Mouse (Mus musculus): ENCODE measurements around the gene Kif12. TPM values are rescaled to one million over a fixed set of nuclear protein-coding genes. Genes with fewer than 3 reads are reported as not detected.

Gene Kif12
- total RNA-seq, 1 experiment = not detected

GRCm38 (mm10) chr4:63170061-63170460, 1.9 kb downstream of the Kif12 start:
- Histone ChIP-seq H3K36me3 (ENCODE audit: control insufficient read depth, insufficient read depth, low read length, poor library complexity, severe bottlenecking) (no peaks in the 10 kb centered on the region), H3K27ac (ENCODE audit: insufficient read depth, low read depth, low read length, poor library complexity, severe bottlenecking) (no peak overlapping the region), H3K4me3 (ENCODE audit: insufficient read depth in 1 of 2, low read depth in 1 of 2, low read length in 2 of 2, poor library complexity in 1 of 2, severe bottlenecking in 1 of 2) (no peak overlapping the region), H3K9ac (ENCODE audit: insufficient read depth, low read depth, low read length, poor library complexity, severe bottlenecking) (no peak overlapping the region), H3K4me1 (ENCODE audit: control insufficient read depth in 2 of 2, insufficient read depth in 2 of 2, low read length in 2 of 2, poor library complexity in 1 of 2) (no peaks in the 10 kb centered on the region), H3K9me3 (ENCODE audit: control insufficient read depth, insufficient read depth, low read depth, low read length) (no peaks in the 10 kb centered on the region)
- TF ChIP-seq MAFK (IDR thresholded peaks at IDR 0.05; ENCODE audit: insufficient read depth, low read depth, low read length) (no peak), ZNF384 (IDR thresholded peaks at IDR 0.05; ENCODE audit: low read depth, low read length) (no peak), HCFC1 (IDR thresholded peaks at IDR 0.05; ENCODE audit: borderline replicate concordance, insufficient read depth, low read length) (no peak), CHD2 (IDR thresholded peaks at IDR 0.05; ENCODE audit: low read depth, low read length) (no peak), ZC3H11A (IDR thresholded peaks at IDR 0.05; ENCODE audit: borderline replicate concordance, low read depth, low read length) (no peak)
- DNase-seq (ENCODE audit: low read depth, low spot score) = no peak
- in situ Hi-C loops (cut with MboI; ENCODE audit: low sequenced_read_pairs in 2 of 2, unreplicated experiment in 2 of 2) = no loop called here

GRCm38 (mm10) chr4:63166323-63166722, 5.6 kb downstream of the Kif12 start:
- H3K9me3 ChIP-seq (ENCODE audit: control insufficient read depth, insufficient read depth, low read depth, low read length) = no peaks in the 10 kb centered on the region
- H3K27ac ChIP-seq (ENCODE audit: insufficient read depth, low read depth, low read length, poor library complexity, severe bottlenecking) = no peak overlapping the region
- no peaks in the 10 kb centered on the region for H3K36me3 ChIP-seq (ENCODE audit: control insufficient read depth, insufficient read depth, low read length, poor library complexity, severe bottlenecking)
- in situ Hi-C loops (cut with MboI; ENCODE audit: low sequenced_read_pairs in 2 of 2, unreplicated experiment in 2 of 2) = loop anchor here in 1 of 2 experiments (10.0 kb wide), 1 partner anchor 148 kb away; no protein-coding TSS in a partner anchor
- TF ChIP-seq HCFC1 (IDR thresholded peaks at IDR 0.05; ENCODE audit: borderline replicate concordance, insufficient read depth, low read length) = no peak
- no peak for TF ChIP-seq ZNF384 (IDR thresholded peaks at IDR 0.05; ENCODE audit: low read depth, low read length)
- no peak for TF ChIP-seq ZC3H11A (IDR thresholded peaks at IDR 0.05; ENCODE audit: borderline replicate concordance, low read depth, low read length)
- TF ChIP-seq MAFK (IDR thresholded peaks at IDR 0.05; ENCODE audit: insufficient read depth, low read depth, low read length) = no peak
- no peak for TF ChIP-seq CHD2 (IDR thresholded peaks at IDR 0.05; ENCODE audit: low read depth, low read length)
- no peak overlapping the region for H3K9ac ChIP-seq (ENCODE audit: insufficient read depth, low read depth, low read length, poor library complexity, severe bottlenecking)
- DNase-seq (ENCODE audit: low read depth, low spot score) = no peak
- no peaks in the 10 kb centered on the region for H3K4me1 ChIP-seq (ENCODE audit: control insufficient read depth in 2 of 2, insufficient read depth in 2 of 2, low read length in 2 of 2, poor library complexity in 1 of 2)
- no peak overlapping the region for H3K4me3 ChIP-seq (ENCODE audit: insufficient read depth in 1 of 2, low read depth in 1 of 2, low read length in 2 of 2, poor library complexity in 1 of 2, severe bottlenecking in 1 of 2)

- no peaks in the 10 kb centered on the region for H3K9me3 ChIP-seq (ENCODE audit: control insufficient read depth, insufficient read depth, low read depth, low read length)
- H3K9ac ChIP-seq (ENCODE audit: insufficient read depth, low read depth, low read length, poor library complexity, severe bottlenecking) = no peak overlapping the region
- H3K27ac ChIP-seq (ENCODE audit: insufficient read depth, low read depth, low read length, poor library complexity, severe bottlenecking) = no peak overlapping the region
- TF ChIP-seq HCFC1 (IDR thresholded peaks at IDR 0.05; ENCODE audit: borderline replicate concordance, insufficient read depth, low read length) = no peak
- TF ChIP-seq ZNF384 (IDR thresholded peaks at IDR 0.05; ENCODE audit: low read depth, low read length) = no peak
- no peak for TF ChIP-seq CHD2 (IDR thresholded peaks at IDR 0.05; ENCODE audit: low read depth, low read length)
- no peak for TF ChIP-seq MAFK (IDR thresholded peaks at IDR 0.05; ENCODE audit: insufficient read depth, low read depth, low read length)
- no peak for TF ChIP-seq ZC3H11A (IDR thresholded peaks at IDR 0.05; ENCODE audit: borderline replicate concordance, low read depth, low read length)
- no peak overlapping the region for H3K4me3 ChIP-seq (ENCODE audit: insufficient read depth in 1 of 2, low read depth in 1 of 2, low read length in 2 of 2, poor library complexity in 1 of 2, severe bottlenecking in 1 of 2)
- no peaks in the 10 kb centered on the region for H3K4me1 ChIP-seq (ENCODE audit: control insufficient read depth in 2 of 2, insufficient read depth in 2 of 2, low read length in 2 of 2, poor library complexity in 1 of 2)
- no peak for DNase-seq (ENCODE audit: low read depth, low spot score)
- in situ Hi-C loops (cut with MboI; ENCODE audit: low sequenced_read_pairs in 2 of 2, unreplicated experiment in 2 of 2) = loop anchor here in 1 of 2 experiments (10.0 kb wide), 1 partner anchor 149 kb away; no protein-coding TSS in a partner anchor
- H3K36me3 ChIP-seq (ENCODE audit: control insufficient read depth, insufficient read depth, low read length, poor library complexity, severe bottlenecking) = no peaks in the 10 kb centered on the region
Observed at GRCm38 (mm10) chr4:63165636-63166035, 6.3 kb downstream of the Kif12 start.

GRCm38 (mm10) chr4:63158961-63159592, 12.9 kb downstream of the Kif12 start:
- in situ Hi-C loops (cut with MboI; ENCODE audit: low sequenced_read_pairs in 2 of 2, unreplicated experiment in 2 of 2) = loop anchor here in 1 of 2 experiments (5.0 kb wide), 1 partner anchor 158 kb away; no protein-coding TSS in a partner anchor
- Histone ChIP-seq H3K4me1 (ENCODE audit: control insufficient read depth in 2 of 2, insufficient read depth in 2 of 2, low read length in 2 of 2, poor library complexity in 1 of 2) (no peaks in the 10 kb centered on the region), H3K27ac (ENCODE audit: insufficient read depth, low read depth, low read length, poor library complexity, severe bottlenecking) (no peak overlapping the region), H3K9ac (ENCODE audit: insufficient read depth, low read depth, low read length, poor library complexity, severe bottlenecking) (no peak overlapping the region), H3K36me3 (ENCODE audit: control insufficient read depth, insufficient read depth, low read length, poor library complexity, severe bottlenecking) (no peaks in the 10 kb centered on the region), H3K4me3 (ENCODE audit: insufficient read depth in 1 of 2, low read depth in 1 of 2, low read length in 2 of 2, poor library complexity in 1 of 2, severe bottlenecking in 1 of 2) (no peak overlapping the region), H3K9me3 (ENCODE audit: control insufficient read depth, insufficient read depth, low read depth, low read length) (no peaks in the 10 kb centered on the region)
- DNase-seq (ENCODE audit: low read depth, low spot score) = peak; percentile 61
- TF ChIP-seq ZC3H11A (IDR thresholded peaks at IDR 0.05; ENCODE audit: borderline replicate concordance, low read depth, low read length) (peak; percentile 69; the same call in 1 of the 2 replicates), CHD2 (IDR thresholded peaks at IDR 0.05; ENCODE audit: low read depth, low read length) (no peak), MAFK (IDR thresholded peaks at IDR 0.05; ENCODE audit: insufficient read depth, low read depth, low read length) (no peak)
